Comparison of ENCODE assay signal across 14 mouse cellular contexts in genomic region chr3:119779261-119779660, GRCm38 (mm10). TPM values are rescaled to one million over a fixed set of nuclear protein-coding genes. Genes with fewer than 3 reads are reported as not detected.
DNase-seq lines count a peak whose midpoint lies in the region; ATAC-seq lines count a peak whose summit lies in the region.
"Had no signal": no experiment of that assay in that cellular context is flagged by ENCODE, and none has a peak within 500 bp of the region (broad histone marks: within the 10 kb centered on the region; RNA-seq: fewer than 3 reads in every experiment).

No protein-coding gene starts in this region.

- peaks cover 18% of the 10 kb centered on the region for H3K4me1 ChIP-seq in limb, embryonic 12.5 days (replicated peaks)
- peaks cover 15% of the 10 kb centered on the region for H3K4me1 ChIP-seq in limb, embryonic 10.5 days
- peaks cover 17% of the 10 kb centered on the region for H3K4me1 ChIP-seq in embryonic facial prominence, embryonic 13.5 days
- peaks cover 29% of the 10 kb centered on the region for H3K4me1 ChIP-seq in hindbrain, embryonic 13.5 days (replicated peaks)
- peaks cover 29% of the 10 kb centered on the region for H3K4me1 ChIP-seq in midbrain, embryonic 16.5 days (ENCODE audit: control insufficient read depth, insufficient read depth, low read length)
- peaks cover 14% of the 10 kb centered on the region for H3K4me1 ChIP-seq in kidney, embryonic 15.5 days

- no peak overlapping the region for H3K9ac ChIP-seq in limb, embryonic 12.5 days (replicated peaks)
- H3K9ac ChIP-seq in embryonic facial prominence, embryonic 13.5 days = no peak overlapping the region
- H3K9ac ChIP-seq in hindbrain, embryonic 13.5 days = no peak overlapping the region
- no peak overlapping the region for H3K9ac ChIP-seq in midbrain, embryonic 16.5 days (ENCODE audit: low read depth, low read length)
- H3K9ac ChIP-seq in kidney, embryonic 15.5 days = no peak overlapping the region
- H3K9ac ChIP-seq: limb, embryonic 15.5 days had no signal

- H3K36me3 ChIP-seq in limb, embryonic 12.5 days = peaks cover 13% of the 10 kb centered on the region
- peaks cover 40% of the 10 kb centered on the region for H3K36me3 ChIP-seq in limb, embryonic 10.5 days
- H3K36me3 ChIP-seq in embryonic facial prominence, embryonic 13.5 days = peaks cover 14% of the 10 kb centered on the region
- H3K36me3 ChIP-seq in hindbrain, embryonic 13.5 days = 0 out of 2 replicates have a peak, but pooled peaks cover 2% of the 10 kb centered on the region
- H3K36me3 ChIP-seq in midbrain, embryonic 16.5 days (ENCODE audit: control insufficient read depth, insufficient read depth, low read length) = no peaks in the 10 kb centered on the region
- H3K36me3 ChIP-seq in kidney, embryonic 15.5 days = peaks cover 14% of the 10 kb centered on the region; the same call in 1 of the 2 replicates
- H3K36me3 ChIP-seq: limb, embryonic 15.5 days had no signal

- no peaks in the 10 kb centered on the region for H3K9me3 ChIP-seq in limb, embryonic 12.5 days
- no peaks in the 10 kb centered on the region for H3K9me3 ChIP-seq in limb, embryonic 10.5 days (replicated peaks)
- no peaks in the 10 kb centered on the region for H3K9me3 ChIP-seq in embryonic facial prominence, embryonic 13.5 days
- H3K9me3 ChIP-seq in hindbrain, embryonic 13.5 days = no peaks in the 10 kb centered on the region
- no peaks in the 10 kb centered on the region for H3K9me3 ChIP-seq in midbrain, embryonic 16.5 days (replicated peaks; ENCODE audit: control insufficient read depth, low read length, poor library complexity, severe bottlenecking)
- H3K9me3 ChIP-seq in kidney, embryonic 15.5 days (replicated peaks) = no peaks in the 10 kb centered on the region
- H3K9me3 ChIP-seq: limb, embryonic 15.5 days had no signal

- no peak overlapping the region for H3K4me3 ChIP-seq in limb, embryonic 12.5 days (replicated peaks)
- no peak overlapping the region for H3K4me3 ChIP-seq in limb, embryonic 10.5 days
- no peak overlapping the region for H3K4me3 ChIP-seq in embryonic facial prominence, embryonic 13.5 days
- no peak overlapping the region for H3K4me3 ChIP-seq in hindbrain, embryonic 13.5 days
- H3K4me3 ChIP-seq in midbrain, embryonic 16.5 days (ENCODE audit: low read depth, low read length) = no peak overlapping the region
- H3K4me3 ChIP-seq in kidney, embryonic 15.5 days (replicated peaks) = no peak overlapping the region
- H3K4me3 ChIP-seq: limb, embryonic 15.5 days had no signal

- no peak overlapping the region for H3K27ac ChIP-seq in limb, embryonic 12.5 days
- no peak overlapping the region for H3K27ac ChIP-seq in limb, embryonic 10.5 days
- H3K27ac ChIP-seq in embryonic facial prominence, embryonic 13.5 days = peak overlapping the region; percentile 11; the same call in 1 of the 2 replicates
- H3K27ac ChIP-seq in hindbrain, embryonic 13.5 days = no peak overlapping the region
- H3K27ac ChIP-seq in midbrain, embryonic 16.5 days (ENCODE audit: low read length) = no peak overlapping the region
- no peak overlapping the region for H3K27ac ChIP-seq in kidney, embryonic 15.5 days
- H3K27ac ChIP-seq: limb, embryonic 15.5 days had no signal

- no peak for DNase-seq in limb, embryonic 10.5 days (ENCODE audit: low spot score)
- DNase-seq in cerebellum, adult 9-11 months = no peak
- no peak for DNase-seq in adrenal gland, postnatal 4 days (ENCODE audit: low spot score in 2 of 2)
- DNase-seq: adrenal gland, postnatal 25 days; cerebellum, adult 11-12 months; thymus, postnatal 25 days had no signal

- H3K4me2 ChIP-seq in limb, embryonic 12.5 days = peak overlapping the region; percentile 6; the same call in 1 of the 2 replicates
- H3K4me2 ChIP-seq in embryonic facial prominence, embryonic 13.5 days = peak overlapping the region; percentile 24; the same call in 1 of the 2 replicates
- peak overlapping the region; percentile 31 for H3K4me2 ChIP-seq in hindbrain, embryonic 13.5 days
- H3K4me2 ChIP-seq in midbrain, embryonic 16.5 days (ENCODE audit: low read length) = peak overlapping the region; percentile 28
- H3K4me2 ChIP-seq in kidney, embryonic 15.5 days = no peak overlapping the region
- H3K4me2 ChIP-seq: limb, embryonic 15.5 days had no signal

- H3K27me3 ChIP-seq in limb, embryonic 12.5 days = no peaks in the 10 kb centered on the region
- no peaks in the 10 kb centered on the region for H3K27me3 ChIP-seq in limb, embryonic 10.5 days (ENCODE audit: low read depth, poor library complexity, severe bottlenecking)
- H3K27me3 ChIP-seq in embryonic facial prominence, embryonic 13.5 days = no peaks in the 10 kb centered on the region
- no peaks in the 10 kb centered on the region for H3K27me3 ChIP-seq in hindbrain, embryonic 13.5 days
- H3K27me3 ChIP-seq in midbrain, embryonic 16.5 days (ENCODE audit: control insufficient read depth, insufficient read depth, low read depth, low read length) = no peaks in the 10 kb centered on the region
- H3K27me3 ChIP-seq in kidney, embryonic 15.5 days = no peaks in the 10 kb centered on the region
- H3K27me3 ChIP-seq: limb, embryonic 15.5 days; Patski had no signal

- no peak for ATAC-seq in limb, embryonic 12.5 days (ENCODE audit: insufficient number of reproducible peaks, insufficient read depth, low FRiP score, low TSS enrichment, low read depth)
- no peak for ATAC-seq in embryonic facial prominence, embryonic 13.5 days (ENCODE audit: insufficient number of reproducible peaks, insufficient read depth, low FRiP score, low TSS enrichment, low read depth)
- ATAC-seq in hindbrain, embryonic 13.5 days (ENCODE audit: low FRiP score) = no peak
- no peak for ATAC-seq in midbrain, embryonic 16.5 days
- ATAC-seq in kidney, embryonic 15.5 days (replicated peaks; ENCODE audit: low FRiP score) = no peak
- ATAC-seq: intestine, postnatal 0 days; Patski had no signal

- 81% methylated on average over 1 of the region's 1 CpGs for WGBS in limb, embryonic 12.5 days
- 91% methylated on average over 1 of the region's 1 CpGs for WGBS in limb, embryonic 10.5 days
- 56% methylated on average over 1 of the region's 1 CpGs for WGBS in embryonic facial prominence, embryonic 13.5 days
- 89% methylated on average over 1 of the region's 1 CpGs for WGBS in hindbrain, embryonic 13.5 days
- whole genome bisulfite sequencing in midbrain, embryonic 16.5 days = 93% methylated on average over 1 of the region's 1 CpGs
- whole genome bisulfite sequencing in kidney, embryonic 15.5 days = 85% methylated on average over 1 of the region's 1 CpGs

RNA-seq across cellular contexts. Expression of gene Ptbp2, which starts 5.0 kb away (rescaled TPM):
- 147 and 150 TPM in 2 replicates for polyA plus RNA-seq in limb, embryonic 12.5 days (2016; fragmentation: Nextera tagmentation; extraction: Ambion mirVana)
- polyA plus RNA-seq in limb, embryonic 10.5 days (2016; fragmentation: Nextera tagmentation; extraction: Ambion mirVana) = 137 and 162 TPM in 2 replicates
- 86.5 and 109 TPM in 2 replicates for polyA plus RNA-seq in embryonic facial prominence, embryonic 13.5 days (2015; fragmentation: Nextera tagmentation; extraction: Ambion mirVana)
- 285 and 294 TPM in 2 replicates for polyA plus RNA-seq in hindbrain, embryonic 13.5 days (2015; fragmentation: Nextera tagmentation; extraction: Ambion mirVana)
- 244 and 274 TPM in 2 replicates for polyA plus RNA-seq in midbrain, embryonic 16.5 days (2015; fragmentation: Nextera tagmentation; extraction: Ambion mirVana)
- 62.2 and 70.4 TPM in 2 replicates for polyA plus RNA-seq in kidney, embryonic 15.5 days (2015; fragmentation: Nextera tagmentation; extraction: Ambion mirVana)
- 100 to 1,000 TPM; 102 to 118 TPM for total RNA-seq in adrenal gland, postnatal 4 days (2021)
